Mouse (Mus musculus): ENCODE data around the gene Sestd1. TPM values are rescaled to one million over a fixed set of nuclear protein-coding genes. Genes with fewer than 3 reads are reported as not detected.

Gene Sestd1
- polyA plus RNA-seq, 1 experiment = 11.3 TPM

GRCm38 (mm10) chr2:77157546-77157945, 122.8 kb downstream of the Sestd1 start:
- Histone ChIP-seq H3K4me3 (no peak overlapping the region), H3ac (ENCODE audit: control insufficient read depth, insufficient read length) (no peak overlapping the region), H3K27me3 (ENCODE audit: control insufficient read depth, insufficient read depth, insufficient read length) (no peaks in the 10 kb centered on the region), H3K4me2 (ENCODE audit: low read depth) (no peak overlapping the region), H3K79me2 (ENCODE audit: control insufficient read depth, insufficient read depth) (peaks cover 4% of the 10 kb centered on the region), H3K36me3 (ENCODE audit: control insufficient read depth, insufficient read depth) (peaks cover 31% of the 10 kb centered on the region)
- TF ChIP-seq MAX (IDR thresholded peaks at IDR 0.05; ENCODE audit: low read depth) (no peak), TCF3 (IDR thresholded peaks at IDR 0.05; ENCODE audit: insufficient read length, low read depth) (no peak), MYOD1 (IDR thresholded peaks at IDR 0.05; ENCODE audit: control insufficient read depth in 1 of 3, insufficient read length in 2 of 3, low read depth in 2 of 3) (no peak), MYOG (IDR thresholded peaks at IDR 0.05; ENCODE audit: control insufficient read depth in 1 of 3, insufficient read depth in 1 of 3, insufficient read length in 2 of 3, low read depth in 2 of 3) (no peak), E2F4 (IDR thresholded peaks at IDR 0.05; ENCODE audit: insufficient read depth) (no peak), POLR2A (IDR thresholded peaks at IDR 0.05; ENCODE audit: insufficient read length, low read depth) (no peak), SRF (IDR thresholded peaks at IDR 0.05; ENCODE audit: control insufficient read depth, insufficient read length, low read depth) (no peak), USF1 (IDR thresholded peaks at IDR 0.05; ENCODE audit: low read depth) (no peak), REST (IDR thresholded peaks at IDR 0.05; ENCODE audit: insufficient read depth, insufficient read length) (no peak), POLR2AphosphoS2 (IDR thresholded peaks at IDR 0.05; ENCODE audit: insufficient read length, low read depth) (no peak), TCF12 (IDR thresholded peaks at IDR 0.05; ENCODE audit: insufficient read depth, poor library complexity, severe bottlenecking) (no peak), CEBPB (IDR thresholded peaks at IDR 0.05; ENCODE audit: insufficient read depth, poor library complexity, severe bottlenecking) (no peak)

DNA sequence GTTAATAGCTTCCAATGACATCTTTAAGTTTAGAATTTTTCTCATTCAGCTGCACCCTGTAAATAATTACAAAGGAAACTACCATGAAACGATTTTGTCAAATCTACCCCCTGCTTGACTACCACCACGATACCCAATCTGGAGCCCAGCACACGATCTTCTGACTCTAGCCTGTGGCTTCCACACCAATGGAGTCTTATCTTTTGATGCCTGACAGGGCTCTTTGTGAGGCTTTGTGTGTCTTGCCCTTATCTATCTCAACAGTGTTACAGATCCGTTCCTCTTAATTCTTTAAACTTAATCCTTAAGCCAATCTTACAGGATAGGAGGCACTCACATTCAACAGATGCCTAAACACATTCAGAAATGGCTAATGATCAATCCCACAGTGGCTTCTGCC, 126.3 kb downstream of the Sestd1 start:
- TF ChIP-seq POLR2AphosphoS2 (IDR thresholded peaks at IDR 0.05; ENCODE audit: insufficient read length, low read depth) = no peak
- H3K4me3 ChIP-seq = no peak overlapping the region
- H3K36me3 ChIP-seq (ENCODE audit: control insufficient read depth, insufficient read depth) = peaks cover 13% of the 10 kb centered on the region
- H3K79me2 ChIP-seq (ENCODE audit: control insufficient read depth, insufficient read depth) = no peaks in the 10 kb centered on the region
- H3K4me2 ChIP-seq (ENCODE audit: low read depth) = no peak overlapping the region
- H3K27me3 ChIP-seq (ENCODE audit: control insufficient read depth, insufficient read depth, insufficient read length) = no peaks in the 10 kb centered on the region
- no peak overlapping the region for H3ac ChIP-seq (ENCODE audit: control insufficient read depth, insufficient read length)

DNA sequence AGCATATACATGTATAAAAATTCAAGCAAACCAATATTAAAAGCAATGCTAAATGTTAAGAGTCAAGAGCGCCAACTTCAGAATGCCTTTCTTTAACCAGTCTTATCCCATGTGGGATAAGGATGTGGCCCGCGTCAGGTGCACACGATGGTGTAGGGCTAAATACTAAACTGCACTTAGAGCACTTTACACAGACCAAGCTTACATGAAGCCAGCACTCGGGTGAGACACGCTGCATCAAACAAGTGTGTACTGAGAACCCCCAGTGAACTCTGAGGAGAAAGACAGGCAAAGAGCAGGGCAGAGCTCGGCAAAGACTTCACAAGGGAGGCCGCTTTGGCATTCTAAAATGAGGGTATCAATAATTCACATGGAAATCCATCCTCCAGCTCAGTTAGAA, 129.1 kb downstream of the Sestd1 start:
- no peak overlapping the region for H3K4me3 ChIP-seq
- no peak overlapping the region for H3ac ChIP-seq (ENCODE audit: control insufficient read depth, insufficient read length)
- H3K36me3 ChIP-seq (ENCODE audit: control insufficient read depth, insufficient read depth) = no peaks in the 10 kb centered on the region
- H3K27me3 ChIP-seq (ENCODE audit: control insufficient read depth, insufficient read depth, insufficient read length) = no peaks in the 10 kb centered on the region
- H3K79me2 ChIP-seq (ENCODE audit: control insufficient read depth, insufficient read depth) = peaks cover 4% of the 10 kb centered on the region
- H3K4me2 ChIP-seq (ENCODE audit: low read depth) = no peak overlapping the region
- TF ChIP-seq MAX (IDR thresholded peaks at IDR 0.05; ENCODE audit: low read depth) (no peak), E2F4 (IDR thresholded peaks at IDR 0.05; ENCODE audit: insufficient read depth) (no peak), REST (IDR thresholded peaks at IDR 0.05; ENCODE audit: insufficient read depth, insufficient read length) (no peak), CEBPB (IDR thresholded peaks at IDR 0.05; ENCODE audit: insufficient read depth, poor library complexity, severe bottlenecking) (no peak), TCF3 (IDR thresholded peaks at IDR 0.05; ENCODE audit: insufficient read length, low read depth) (no peak), USF1 (IDR thresholded peaks at IDR 0.05; ENCODE audit: low read depth) (no peak), SRF (IDR thresholded peaks at IDR 0.05; ENCODE audit: control insufficient read depth, insufficient read length, low read depth) (no peak), MYOG (IDR thresholded peaks at IDR 0.05; ENCODE audit: control insufficient read depth in 1 of 3, insufficient read depth in 1 of 3, insufficient read length in 2 of 3, low read depth in 2 of 3) (no peak), TCF12 (IDR thresholded peaks at IDR 0.05; ENCODE audit: insufficient read depth, poor library complexity, severe bottlenecking) (no peak), MYOD1 (IDR thresholded peaks at IDR 0.05; ENCODE audit: control insufficient read depth in 1 of 3, insufficient read length in 2 of 3, low read depth in 2 of 3) (no peak), POLR2AphosphoS2 (IDR thresholded peaks at IDR 0.05; ENCODE audit: insufficient read length, low read depth) (no peak), POLR2A (IDR thresholded peaks at IDR 0.05; ENCODE audit: insufficient read length, low read depth) (no peak)

- Histone ChIP-seq H3K36me3 (ENCODE audit: control insufficient read depth, insufficient read depth) (no peaks in the 10 kb centered on the region), H3K79me2 (ENCODE audit: control insufficient read depth, insufficient read depth) (peaks cover 4% of the 10 kb centered on the region), H3K27me3 (ENCODE audit: control insufficient read depth, insufficient read depth, insufficient read length) (no peaks in the 10 kb centered on the region), H3ac (ENCODE audit: control insufficient read depth, insufficient read length) (no peak overlapping the region), H3K4me2 (ENCODE audit: low read depth) (no peak overlapping the region), H3K4me3 (no peak overlapping the region)
- TF ChIP-seq REST (IDR thresholded peaks at IDR 0.05; ENCODE audit: insufficient read depth, insufficient read length) (no peak), CEBPB (IDR thresholded peaks at IDR 0.05; ENCODE audit: insufficient read depth, poor library complexity, severe bottlenecking) (no peak), TCF3 (IDR thresholded peaks at IDR 0.05; ENCODE audit: insufficient read length, low read depth) (no peak), MAX (IDR thresholded peaks at IDR 0.05; ENCODE audit: low read depth) (no peak), POLR2AphosphoS2 (IDR thresholded peaks at IDR 0.05; ENCODE audit: insufficient read length, low read depth) (no peak), E2F4 (IDR thresholded peaks at IDR 0.05; ENCODE audit: insufficient read depth) (no peak), MYOG (IDR thresholded peaks at IDR 0.05; ENCODE audit: control insufficient read depth in 1 of 3, insufficient read depth in 1 of 3, insufficient read length in 2 of 3, low read depth in 2 of 3) (no peak), TCF12 (IDR thresholded peaks at IDR 0.05; ENCODE audit: insufficient read depth, poor library complexity, severe bottlenecking) (no peak), USF1 (IDR thresholded peaks at IDR 0.05; ENCODE audit: low read depth) (no peak), SRF (IDR thresholded peaks at IDR 0.05; ENCODE audit: control insufficient read depth, insufficient read length, low read depth) (no peak), POLR2A (IDR thresholded peaks at IDR 0.05; ENCODE audit: insufficient read length, low read depth) (no peak), MYOD1 (IDR thresholded peaks at IDR 0.05; ENCODE audit: control insufficient read depth in 1 of 3, insufficient read length in 2 of 3, low read depth in 2 of 3) (no peak)
Measured at GRCm38 (mm10) chr2:77149576-77149975, 130.8 kb downstream of the Sestd1 start.

GRCm38 (mm10) chr2:77148215-77148614, 132.2 kb downstream of the Sestd1 start:
- Histone ChIP-seq H3K27me3 (ENCODE audit: control insufficient read depth, insufficient read depth, insufficient read length) (no peaks in the 10 kb centered on the region), H3ac (ENCODE audit: control insufficient read depth, insufficient read length) (no peak overlapping the region), H3K79me2 (ENCODE audit: control insufficient read depth, insufficient read depth) (peaks cover 4% of the 10 kb centered on the region), H3K4me3 (no peak overlapping the region), H3K4me2 (ENCODE audit: low read depth) (no peak overlapping the region), H3K36me3 (ENCODE audit: control insufficient read depth, insufficient read depth) (no peaks in the 10 kb centered on the region)
- TF ChIP-seq POLR2AphosphoS2 (IDR thresholded peaks at IDR 0.05; ENCODE audit: insufficient read length, low read depth) (no peak), USF1 (IDR thresholded peaks at IDR 0.05; ENCODE audit: low read depth) (no peak), TCF3 (IDR thresholded peaks at IDR 0.05; ENCODE audit: insufficient read length, low read depth) (no peak), E2F4 (IDR thresholded peaks at IDR 0.05; ENCODE audit: insufficient read depth) (no peak), SRF (IDR thresholded peaks at IDR 0.05; ENCODE audit: control insufficient read depth, insufficient read length, low read depth) (no peak), MYOD1 (IDR thresholded peaks at IDR 0.05; ENCODE audit: control insufficient read depth in 1 of 3, insufficient read length in 2 of 3, low read depth in 2 of 3) (no peak), POLR2A (IDR thresholded peaks at IDR 0.05; ENCODE audit: insufficient read length, low read depth) (no peak), TCF12 (IDR thresholded peaks at IDR 0.05; ENCODE audit: insufficient read depth, poor library complexity, severe bottlenecking) (no peak), CEBPB (IDR thresholded peaks at IDR 0.05; ENCODE audit: insufficient read depth, poor library complexity, severe bottlenecking) (no peak), MYOG (IDR thresholded peaks at IDR 0.05; ENCODE audit: control insufficient read depth in 1 of 3, insufficient read depth in 1 of 3, insufficient read length in 2 of 3, low read depth in 2 of 3) (no peak), REST (IDR thresholded peaks at IDR 0.05; ENCODE audit: insufficient read depth, insufficient read length) (no peak), MAX (IDR thresholded peaks at IDR 0.05; ENCODE audit: low read depth) (no peak)

Data from myocyte (in vitro differentiated cells).